Mouse (Mus musculus) spleen, adult 2 months (tissue): Measurements from ENCODE around the gene Tcf20.

Experiments
- CTCF ChIP-seq: fragments of 200-500 bp; IDR thresholded peaks from 2 replicates; pipeline ENCODE4 v1.5.1; 2011; ENCODE audit warnings: mild to moderate bottlenecking, inconsistent platforms; ENCODE audit not compliant: insufficient read depth, insufficient read length, insufficient replicate concordance; ENCODE audit errors: extremely low read depth
- POLR2A ChIP-seq: fragments of 200-500 bp; IDR thresholded peaks from 2 replicates; pipeline ENCODE4 v1.6.1; 2011; ENCODE audit warnings: low read depth, low read length, inconsistent platforms

DNA sequence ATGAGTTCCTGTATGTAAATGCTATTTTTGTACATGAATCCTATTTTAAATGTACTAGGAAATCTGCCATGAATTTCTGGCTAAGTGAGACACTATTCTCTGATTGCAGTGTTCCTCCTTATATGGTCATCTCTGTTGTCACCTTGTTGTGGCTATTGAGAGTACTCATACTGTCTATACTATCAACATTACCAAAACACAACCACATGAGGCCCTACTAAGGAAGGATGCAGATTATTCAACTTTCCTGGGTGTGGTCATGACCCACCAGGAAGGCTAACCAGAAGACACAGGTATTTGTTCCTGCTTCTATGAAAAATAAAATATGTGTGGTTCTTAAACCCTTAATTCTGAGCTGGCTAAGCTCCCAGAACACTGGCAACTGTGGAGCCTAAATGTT is 161.8 kb downstream of the Tcf20 start:
- no peak for TF ChIP-seq CTCF
- TF ChIP-seq POLR2A, result no peak
